Mouse (Mus musculus) heart, embryonic 15.5 days (tissue): ENCODE measurements at regions not wholly inside any gene's neighbourhood (a gene's known extent, or its start where the extent isn't known, plus 50 kb on each side); places are given as distances from the start of the nearest gene placed in this dataset.
"Not testable (repeated sequence)": the region's sequence is repeated elsewhere in the genome, so short reads cannot be mapped to it uniquely, and the experiment has no call there.

Experiments
- ATAC-seq: fragments of 200-750 bp; cut with Nextera tagmentation; replicated peaks from 2 replicates; pipeline ENCODE4 v1.8.0; 2017; ENCODE audit warnings: low read depth, moderate TSS enrichment; ENCODE audit not compliant: insufficient number of reproducible peaks, insufficient read depth, low FRiP score
- H3K27ac ChIP-seq: fragments of 300-500 bp; sonication (generic); 2 replicates; pipeline ENCODE4 v1.5.1; 2015; ENCODE audit warnings: mild to moderate bottlenecking, inconsistent platforms
- H3K27me3 ChIP-seq: fragments of 300-500 bp; sonication (generic); 2 replicates; pipeline ENCODE4 v1.6.1; 2015; ENCODE audit warnings: inconsistent platforms
- H3K36me3 ChIP-seq: fragments of 300-500 bp; sonication (generic); 2 replicates; pipeline ENCODE4 v1.6.1; 2015; ENCODE audit warnings: mild to moderate bottlenecking, inconsistent platforms
- H3K4me1 ChIP-seq: fragments of 300-500 bp; sonication (generic); replicated peaks from 2 replicates; pipeline ENCODE4 v1.6.1; 2015; ENCODE audit warnings: inconsistent platforms
- H3K4me2 ChIP-seq: fragments of 300-500 bp; sonication (generic); 2 replicates; pipeline ENCODE4 v1.6.1; 2015; ENCODE audit warnings: inconsistent platforms, mild to moderate bottlenecking, moderate library complexity
- H3K4me3 ChIP-seq: fragments of 300-500 bp; sonication (generic); 2 replicates; pipeline ENCODE4 v1.5.1; 2015; ENCODE audit warnings: mild to moderate bottlenecking, inconsistent platforms
- H3K9ac ChIP-seq: fragments of 300-500 bp; sonication (generic); 2 replicates; pipeline ENCODE4 v1.6.1; 2015; ENCODE audit warnings: mild to moderate bottlenecking, inconsistent platforms
- H3K9me3 ChIP-seq: fragments of 300-500 bp; sonication (generic); replicated peaks from 2 replicates; pipeline ENCODE4 v1.6.1; 2016; ENCODE audit warnings: inconsistent platforms
- WGBS: fragments of 180-500 bp; shearing (Covaris S2); methylation state at CpG from one replicate; pipeline ENCODE4 v1.1.7; 2015; ENCODE audit warnings: mixed read lengths; 5-methylcytosine and 5-hydroxymethylcytosine counted together

DNA sequence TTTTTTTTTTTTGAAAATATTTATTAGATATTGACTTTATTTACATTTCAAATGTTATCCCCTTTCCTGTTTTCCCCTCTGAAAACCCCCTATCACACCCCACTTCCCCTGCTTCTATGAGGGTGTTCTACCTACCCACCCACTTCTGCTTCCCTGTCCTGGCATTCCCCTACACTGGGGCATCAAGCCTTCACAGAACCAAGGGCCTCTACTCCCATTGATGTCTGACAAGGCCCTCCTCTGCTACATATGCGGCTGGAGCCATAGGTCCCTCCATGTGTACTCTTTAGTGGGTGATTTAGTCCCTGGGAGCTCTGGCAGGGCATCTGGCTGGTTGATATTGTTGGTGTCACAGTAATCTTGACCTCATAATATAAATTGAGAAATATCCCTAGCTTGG is 79.1 kb downstream of the Gm13691 start:
- H3K36me3 ChIP-seq, H3K27me3 ChIP-seq, ATAC-seq, H3K27ac ChIP-seq, H3K9me3 ChIP-seq, H3K4me3 ChIP-seq, H3K4me2 ChIP-seq, H3K9ac ChIP-seq, H3K4me1 ChIP-seq: not testable (repeated sequence)
- 80% methylated on average over 1 of the region's 1 CpGs for WGBS

DNA sequence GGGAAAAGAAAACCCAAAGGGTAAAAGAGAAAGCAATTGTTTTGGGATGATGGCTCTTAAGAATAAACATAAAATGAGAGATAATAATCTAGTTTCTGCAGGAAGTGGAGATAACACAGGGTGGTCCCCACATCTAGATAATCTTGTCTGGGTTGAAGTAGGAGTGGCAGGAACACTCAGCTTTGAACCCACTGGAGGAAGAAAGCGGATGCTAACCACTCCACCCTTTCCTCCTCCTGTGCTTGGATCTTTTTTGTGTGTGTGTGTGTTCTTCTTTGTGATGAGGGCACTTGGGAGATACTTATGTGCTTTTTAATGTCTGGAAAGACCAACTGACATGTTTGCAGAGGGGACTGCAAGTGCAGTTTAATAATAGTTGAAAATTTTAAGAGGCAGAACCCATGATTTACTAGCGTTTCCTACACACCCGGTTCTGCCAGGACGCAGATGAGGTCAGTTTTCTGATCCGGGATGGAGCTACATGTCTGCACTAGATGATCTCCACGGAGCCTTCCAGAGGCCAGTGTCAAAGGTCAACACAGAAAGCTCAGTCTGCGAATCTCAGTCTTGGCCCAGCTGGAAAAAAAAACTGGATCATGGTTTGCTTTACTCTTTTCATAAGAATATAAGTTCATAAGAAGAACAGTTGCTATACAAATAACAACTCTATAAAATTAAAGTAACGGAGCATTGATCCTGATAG is 82.7 kb downstream of the Gm13691 start:
- no peak overlapping the region for H3K4me2 ChIP-seq
- 65% methylated on average over 8 of the region's 8 CpGs for WGBS
- no peak overlapping the region for H3K27ac ChIP-seq
- H3K9me3 ChIP-seq: no peaks in the 10 kb centered on the region
- no peaks in the 10 kb centered on the region for H3K4me1 ChIP-seq
- ATAC-seq: no peak
- no peak overlapping the region for H3K9ac ChIP-seq
- H3K36me3 ChIP-seq: no peaks in the 10 kb centered on the region
- no peaks in the 10 kb centered on the region for H3K27me3 ChIP-seq
- H3K4me3 ChIP-seq: no peak overlapping the region

DNA sequence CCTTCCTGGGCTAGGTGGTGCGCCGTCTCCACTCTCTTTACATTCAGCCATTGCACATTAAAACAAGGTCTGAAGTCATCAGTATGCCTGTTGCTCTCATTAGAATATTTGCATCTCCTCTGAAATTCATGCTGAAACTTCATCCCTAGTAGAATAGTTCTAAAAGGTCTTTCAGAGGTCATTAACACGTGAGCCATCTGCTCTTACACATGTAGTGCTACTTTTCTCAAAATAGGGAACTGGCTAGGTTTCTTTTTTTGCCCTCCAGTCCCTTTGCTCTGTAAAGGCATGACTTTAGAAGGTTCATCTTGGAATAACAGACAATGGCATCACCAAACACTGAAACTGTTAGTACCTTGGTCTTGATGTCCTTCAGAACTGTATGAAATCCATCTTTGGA is 85.6 kb downstream of the Gm13691 start:
- WGBS: 80% methylated on average over 3 of the region's 3 CpGs
- Histone ChIP-seq H3K9me3 (no peaks in the 10 kb centered on the region), H3K9ac (no peak overlapping the region), H3K27me3 (no peaks in the 10 kb centered on the region), H3K4me1 (no peaks in the 10 kb centered on the region), H3K4me3 (no peak overlapping the region), H3K36me3 (no peaks in the 10 kb centered on the region), H3K27ac (no peak overlapping the region), H3K4me2 (no peak overlapping the region)
- ATAC-seq: no peak

DNA sequence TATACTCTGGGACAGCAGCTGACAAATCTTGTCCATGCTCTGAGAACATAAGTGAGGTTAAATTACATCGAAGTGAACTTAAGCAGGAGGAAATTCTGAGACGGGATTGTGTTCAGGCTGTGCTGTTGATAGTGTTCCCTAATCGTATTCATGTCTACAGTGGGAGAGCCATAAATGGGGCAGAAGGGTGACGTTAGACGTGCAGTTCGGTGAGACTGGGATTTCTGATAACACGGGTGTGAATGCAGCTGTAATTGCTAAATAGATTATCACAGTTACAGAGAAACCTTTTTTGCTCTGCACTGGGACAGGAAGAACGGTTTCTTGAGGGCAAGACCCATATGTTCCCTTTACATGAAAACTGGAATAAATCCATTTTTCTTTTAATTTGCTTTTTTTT is 88.9 kb downstream of the Gm13691 start:
- H3K36me3 ChIP-seq: no peaks in the 10 kb centered on the region
- no peak overlapping the region for H3K9ac ChIP-seq
- H3K4me2 ChIP-seq: no peak overlapping the region
- H3K27me3 ChIP-seq: no peaks in the 10 kb centered on the region
- no peak overlapping the region for H3K27ac ChIP-seq
- no peaks in the 10 kb centered on the region for H3K4me1 ChIP-seq
- WGBS: 48% methylated on average over 8 of the region's 8 CpGs
- no peak for ATAC-seq
- H3K4me3 ChIP-seq: no peak overlapping the region
- no peaks in the 10 kb centered on the region for H3K9me3 ChIP-seq

DNA sequence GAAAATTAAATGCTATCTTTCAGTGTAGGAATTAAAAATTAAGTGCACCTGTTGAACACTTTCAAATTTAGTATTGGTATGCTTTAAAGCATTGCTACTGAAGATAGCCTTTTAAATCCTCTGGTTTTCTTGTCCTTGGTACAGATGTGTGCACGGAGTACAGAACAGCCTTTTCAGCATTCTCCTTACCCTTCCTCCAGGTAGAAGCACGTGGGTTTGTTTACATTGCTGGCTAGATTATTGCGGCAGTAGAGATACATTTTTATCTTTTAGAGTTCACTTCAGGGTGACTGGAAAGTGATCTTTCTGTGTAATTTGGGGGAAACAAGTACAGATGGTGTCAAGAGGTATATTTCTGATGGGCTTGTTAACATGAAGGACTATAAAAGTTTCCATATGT is 89.9 kb downstream of the Gm13691 start:
- no peak for ATAC-seq
- H3K9ac ChIP-seq: no peak overlapping the region

DNA sequence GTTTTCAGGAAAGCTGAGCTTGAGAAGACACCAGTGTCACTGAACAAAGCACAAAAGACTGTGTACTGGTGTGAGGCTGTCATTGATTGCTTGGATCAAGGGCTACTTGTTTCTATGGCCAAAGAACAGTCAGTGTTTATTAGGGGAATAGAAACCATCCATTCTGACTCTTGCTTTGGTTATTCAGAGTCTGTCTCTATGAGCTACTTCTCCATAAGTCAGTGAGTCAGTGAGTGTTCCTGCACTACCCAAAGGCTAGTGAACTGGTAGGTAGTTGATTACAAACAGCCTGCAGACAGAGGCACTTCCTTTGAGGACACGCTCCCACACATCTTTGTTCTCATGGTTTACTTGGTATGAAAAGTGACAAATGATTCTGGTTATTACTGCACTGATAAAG is 104.4 kb downstream of the Gm13691 start:
- no peaks in the 10 kb centered on the region for H3K36me3 ChIP-seq
- H3K4me3 ChIP-seq: no peak overlapping the region
- H3K27ac ChIP-seq: no peak overlapping the region
- H3K27me3 ChIP-seq: no peaks in the 10 kb centered on the region
- H3K9ac ChIP-seq: no peak overlapping the region
- 79% methylated on average over 1 of the region's 1 CpGs for whole genome bisulfite sequencing
- no peaks in the 10 kb centered on the region for H3K4me1 ChIP-seq
- ATAC-seq: no peak
- no peak overlapping the region for H3K4me2 ChIP-seq
- H3K9me3 ChIP-seq: no peaks in the 10 kb centered on the region

More for the DNA sequence above, 89.9 kb downstream of the Gm13691 start:
- Histone ChIP-seq H3K4me1 (no peaks in the 10 kb centered on the region), H3K4me2 (no peak overlapping the region), H3K4me3 (no peak overlapping the region), H3K9me3 (no peaks in the 10 kb centered on the region), H3K27ac (no peak overlapping the region), H3K27me3 (no peaks in the 10 kb centered on the region), H3K36me3 (no peaks in the 10 kb centered on the region)
- 52% methylated on average over 3 of the region's 3 CpGs for WGBS

DNA sequence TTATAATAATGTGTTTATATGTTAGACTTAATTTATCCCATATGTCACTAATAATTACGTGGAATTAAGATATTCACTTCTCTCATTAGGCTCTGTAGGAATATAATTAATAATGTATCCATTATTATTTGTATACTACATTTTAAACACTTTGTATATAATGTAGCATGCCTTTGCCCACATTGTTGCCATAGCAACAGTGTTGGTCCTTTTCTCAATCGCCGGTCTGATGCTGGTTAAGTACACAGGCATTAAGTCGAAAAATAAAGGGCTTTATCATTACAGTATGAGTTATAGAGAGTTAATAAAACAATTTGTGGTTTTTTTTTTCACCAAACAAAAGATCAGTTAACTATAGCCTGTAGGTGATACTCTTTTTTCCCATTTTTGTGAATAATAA is 108.4 kb downstream of the Gm13691 start:
- ATAC-seq: no peak
- Histone ChIP-seq H3K27ac (no peak overlapping the region), H3K9me3 (no peaks in the 10 kb centered on the region), H3K27me3 (no peaks in the 10 kb centered on the region), H3K4me3 (no peak overlapping the region), H3K4me2 (no peak overlapping the region), H3K9ac (no peak overlapping the region), H3K4me1 (no peaks in the 10 kb centered on the region), H3K36me3 (no peaks in the 10 kb centered on the region)
- 84% methylated on average over 4 of the region's 4 CpGs for WGBS

DNA sequence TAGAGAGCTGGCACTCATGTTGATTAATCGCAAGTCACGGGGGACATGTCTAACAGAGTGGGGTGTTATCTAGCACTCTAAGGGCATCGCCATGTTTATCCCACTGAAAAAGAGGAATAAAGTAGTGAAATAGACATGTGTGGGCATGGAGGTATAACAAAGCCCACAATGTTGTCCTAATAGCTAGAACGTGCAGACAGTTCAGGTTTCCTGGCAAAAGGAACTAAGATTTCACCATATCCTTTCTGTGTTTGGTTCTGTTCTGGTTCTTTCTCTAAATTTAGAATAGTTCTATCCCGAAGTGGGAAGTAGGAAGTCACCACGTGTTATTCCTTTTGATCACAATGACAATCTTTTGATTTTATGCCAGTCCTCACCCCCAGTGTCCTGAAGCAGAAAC is 123.2 kb downstream of the Gm13691 start:
- ATAC-seq: no peak

DNA sequence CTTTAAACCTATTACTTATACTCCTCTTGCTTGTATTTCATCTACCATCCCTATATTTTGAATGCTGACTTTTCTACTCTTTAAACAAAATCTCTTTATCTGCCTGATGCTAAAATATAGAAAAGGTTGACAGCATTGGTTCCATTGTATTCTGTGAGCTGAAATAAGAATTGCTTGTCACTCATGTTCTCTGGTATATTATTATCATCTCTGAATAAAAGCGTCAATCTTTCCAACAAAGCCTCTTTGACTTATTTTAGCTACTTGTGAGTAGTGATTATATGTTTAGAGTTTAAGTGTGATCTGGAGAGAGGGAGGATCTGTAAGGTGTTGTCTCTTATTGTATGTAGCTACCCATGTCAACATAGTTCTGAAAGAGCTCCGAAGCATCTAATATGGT is 129.5 kb downstream of the Gm13691 start:
- Histone ChIP-seq H3K36me3 (no peaks in the 10 kb centered on the region), H3K27ac (no peak overlapping the region), H3K4me2 (no peak overlapping the region), H3K27me3 (no peaks in the 10 kb centered on the region), H3K4me1 (no peaks in the 10 kb centered on the region), H3K9me3 (no peaks in the 10 kb centered on the region), H3K4me3 (no peak overlapping the region), H3K9ac (no peak overlapping the region)
- ATAC-seq: no peak
- 92% methylated on average over 2 of the region's 2 CpGs for WGBS

More for the DNA sequence above, 123.2 kb downstream of the Gm13691 start:
- Histone ChIP-seq H3K27me3 (no peaks in the 10 kb centered on the region), H3K36me3 (no peaks in the 10 kb centered on the region), H3K4me2 (no peak overlapping the region), H3K9ac (no peak overlapping the region), H3K4me3 (no peak overlapping the region), H3K9me3 (no peaks in the 10 kb centered on the region), H3K4me1 (no peaks in the 10 kb centered on the region), H3K27ac (no peak overlapping the region)
- 60% methylated on average over 6 of the region's 6 CpGs for WGBS

DNA sequence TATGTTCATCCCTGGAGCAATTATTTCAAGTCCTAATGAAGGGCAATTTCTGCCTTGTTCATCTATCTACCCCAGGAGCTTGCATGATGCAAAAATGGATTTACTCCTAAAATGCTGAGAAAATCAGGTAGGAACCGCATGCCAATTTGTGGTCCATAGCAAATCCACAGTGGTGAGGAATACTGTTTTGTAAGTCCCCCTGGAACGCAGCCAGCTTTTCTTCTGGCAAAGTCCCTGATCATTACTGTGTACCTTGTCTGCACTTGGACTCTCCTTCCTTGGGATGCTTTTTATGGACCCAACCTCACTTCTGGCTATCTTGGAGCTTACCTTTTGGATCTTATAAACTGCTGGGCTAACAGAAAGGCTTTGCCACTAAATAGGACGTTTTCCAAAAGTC is 137.2 kb downstream of the Gm13691 start:
- no peak overlapping the region for H3K4me3 ChIP-seq
- 71% methylated on average over 3 of the region's 3 CpGs for WGBS
- no peak overlapping the region for H3K9ac ChIP-seq
- H3K36me3 ChIP-seq: no peaks in the 10 kb centered on the region
- H3K27ac ChIP-seq: no peak overlapping the region
- no peak overlapping the region for H3K4me2 ChIP-seq
- no peaks in the 10 kb centered on the region for H3K4me1 ChIP-seq
- H3K9me3 ChIP-seq: no peaks in the 10 kb centered on the region
- no peak for ATAC-seq
- H3K27me3 ChIP-seq: no peaks in the 10 kb centered on the region

DNA sequence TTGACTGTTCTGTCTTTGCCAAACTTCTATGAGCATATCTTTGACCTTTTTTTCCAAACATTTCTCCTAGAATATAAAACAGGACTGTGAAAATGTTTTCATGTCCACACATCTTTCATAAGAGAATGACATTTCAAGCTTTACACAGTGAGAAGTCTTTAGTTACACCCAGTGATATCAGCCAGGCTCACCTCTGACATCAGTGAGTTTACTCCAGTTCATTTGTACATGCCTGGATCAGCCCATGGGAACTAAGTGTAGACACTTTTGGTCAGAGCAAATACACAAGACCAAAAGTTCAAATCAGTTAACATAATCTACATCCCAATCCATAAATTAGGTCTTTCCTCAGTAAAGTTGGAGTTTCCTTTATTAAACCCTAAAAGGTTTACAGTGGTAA is 171.4 kb downstream of the Gm13691 start:
- Histone ChIP-seq H3K27ac (no peak overlapping the region), H3K36me3 (no peaks in the 10 kb centered on the region), H3K4me2 (no peak overlapping the region), H3K9ac (no peak overlapping the region), H3K9me3 (no peaks in the 10 kb centered on the region), H3K27me3 (no peaks in the 10 kb centered on the region), H3K4me1 (no peaks in the 10 kb centered on the region), H3K4me3 (no peak overlapping the region)
- no peak for ATAC-seq

DNA sequence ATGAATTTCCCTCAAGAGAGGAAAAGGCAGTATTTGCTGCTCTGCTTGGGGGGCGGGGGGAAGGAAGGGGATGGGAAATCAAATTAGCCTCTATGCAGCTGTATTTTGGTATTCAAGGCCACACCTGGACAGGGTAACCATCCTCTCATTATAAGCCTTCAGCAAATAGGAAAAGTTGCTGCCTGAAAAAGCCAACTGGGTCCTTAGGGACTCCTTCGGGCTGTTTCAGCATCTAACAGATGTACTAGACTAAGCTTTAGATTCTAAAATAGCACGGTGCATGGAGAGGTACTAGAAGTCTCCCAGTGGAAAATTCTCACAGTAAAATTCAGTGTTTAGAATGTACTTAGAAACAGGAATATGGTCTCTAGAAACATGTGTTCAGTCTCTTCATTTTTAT is 183.1 kb downstream of the Gm13691 start:
- no peak for ATAC-seq
- 0 out of 2 replicates have a peak, but pooled peaks cover 3% of the 10 kb centered on the region for H3K9me3 ChIP-seq
- H3K4me3 ChIP-seq: no peak overlapping the region
- 72% methylated on average over 3 of the region's 3 CpGs for WGBS
- H3K27ac ChIP-seq: no peak overlapping the region
- H3K36me3 ChIP-seq: no peaks in the 10 kb centered on the region
- H3K27me3 ChIP-seq: no peaks in the 10 kb centered on the region
- no peak overlapping the region for H3K4me2 ChIP-seq
- H3K9ac ChIP-seq: no peak overlapping the region
- no peaks in the 10 kb centered on the region for H3K4me1 ChIP-seq
